Comparison of ENCODE assay signal across 8 mouse cellular contexts in genomic region chr2:165397502-165398163, GRCm38 (mm10). TPM values are rescaled to one million over a fixed set of nuclear protein-coding genes. Genes with fewer than 3 reads are reported as not detected.
DNase-seq lines count a peak whose midpoint lies in the region; ATAC-seq lines count a peak whose summit lies in the region.
"Had no signal": no experiment of that assay in that cellular context is flagged by ENCODE, and none has a peak within 500 bp of the region (broad histone marks: within the 10 kb centered on the region; RNA-seq: fewer than 3 reads in every experiment).

No protein-coding gene starts in this region.

- H3K27me3 ChIP-seq in embryonic facial prominence, embryonic 10.5 days (replicated peaks; ENCODE audit: low read depth, poor library complexity, severe bottlenecking): no peaks in the 10 kb centered on the region
- no peaks in the 10 kb centered on the region for H3K27me3 ChIP-seq in hindbrain, embryonic 11.5 days (ENCODE audit: control insufficient read depth, insufficient read depth, low read length)

- no peak overlapping the region for H3K4me2 ChIP-seq in hindbrain, embryonic 11.5 days (replicated peaks; ENCODE audit: low read depth, low read length)

- H3K4me3 ChIP-seq in embryonic facial prominence, embryonic 10.5 days: peak overlapping the region; percentile 35
- H3K4me3 ChIP-seq in hindbrain, embryonic 11.5 days (ENCODE audit: low read depth, low read length): no peak overlapping the region

- ATAC-seq in hindbrain, embryonic 11.5 days (ENCODE audit: low FRiP score): 0 out of 2 replicates have a peak, but pooled peaks have one; percentile 13
- no peak for ATAC-seq in inflammation-experienced regulatory T-cells, adult 6 months

- peaks cover 55% of the 10 kb centered on the region for H3K4me1 ChIP-seq in embryonic facial prominence, embryonic 10.5 days
- H3K4me1 ChIP-seq in hindbrain, embryonic 11.5 days (replicated peaks; ENCODE audit: control insufficient read depth, insufficient read depth, low read length): peaks cover 7% of the 10 kb centered on the region

- WGBS in embryonic facial prominence, embryonic 10.5 days: 59% methylated on average over 23 of the region's 23 CpGs
- WGBS in hindbrain, embryonic 11.5 days: 69% methylated on average over 23 of the region's 23 CpGs

- peak; percentile 38 for DNase-seq in adipocyte (ENCODE audit: low spot score)
- DNase-seq in embryonic facial prominence, embryonic 10.5 days (ENCODE audit: low spot score): no peak
- DNase-seq in hindbrain, embryonic 11.5 days (ENCODE audit: low spot score): no peak
- DNase-seq in lung, postnatal 4 days: peak; percentile 14 to 51
- DNase-seq in thymus, postnatal 0 days (ENCODE audit: low spot score): no peak
- no peak for DNase-seq in spleen, adult 18-20 months

- no peak overlapping the region for H3K9ac ChIP-seq in hindbrain, embryonic 11.5 days (ENCODE audit: low read depth, low read length)

- peak overlapping the region; percentile 88 for H3K27ac ChIP-seq in embryonic facial prominence, embryonic 10.5 days (replicated peaks)
- H3K27ac ChIP-seq in hindbrain, embryonic 11.5 days (ENCODE audit: low read depth, low read length): 0 out of 2 replicates have a peak overlapping the region, but pooled peaks have one; percentile 17

- no peaks in the 10 kb centered on the region for H3K36me3 ChIP-seq in embryonic facial prominence, embryonic 10.5 days (replicated peaks)
- no peaks in the 10 kb centered on the region for H3K36me3 ChIP-seq in hindbrain, embryonic 11.5 days (ENCODE audit: control insufficient read depth, insufficient read depth, low read length)

- H3K9me3 ChIP-seq in embryonic facial prominence, embryonic 10.5 days: no peaks in the 10 kb centered on the region
- H3K9me3 ChIP-seq in hindbrain, embryonic 11.5 days (ENCODE audit: control insufficient read depth, low read length): no peaks in the 10 kb centered on the region

RNA-seq across cellular contexts. Expression of gene Ocstamp, which starts 2.6 kb away (rescaled TPM):
- 0.06 and 0.18 TPM in 2 replicates for polyA plus RNA-seq in embryonic facial prominence, embryonic 10.5 days (2016; fragmentation: Nextera tagmentation; extraction: Ambion mirVana)
- polyA plus RNA-seq in hindbrain, embryonic 11.5 days (2014; fragmentation: Nextera tagmentation; extraction: Ambion mirVana): 0.06 TPM in 1 of 2 replicates, not detected in the other
- polyA plus RNA-seq in thymus, postnatal 0 days (2015; fragmentation: Nextera tagmentation; extraction: Ambion mirVana): 0.03 TPM in 1 of 2 replicates, not detected in the other
- not detected for polyA plus RNA-seq in inflammation-experienced regulatory T-cells, adult 6 months (2017; shearing (Covaris generic))

RNA-seq across cellular contexts. Expression of gene Zfp334, which starts 9.6 kb away (rescaled TPM):
- 20.8 and 21.6 TPM in 2 replicates for polyA plus RNA-seq in embryonic facial prominence, embryonic 10.5 days (2016; fragmentation: Nextera tagmentation; extraction: Ambion mirVana)
- polyA plus RNA-seq in hindbrain, embryonic 11.5 days (2014; fragmentation: Nextera tagmentation; extraction: Ambion mirVana): 19.6 and 21.2 TPM in 2 replicates
- polyA plus RNA-seq in thymus, postnatal 0 days (2015; fragmentation: Nextera tagmentation; extraction: Ambion mirVana): 0.54 and 0.60 TPM in 2 replicates
- polyA plus RNA-seq in inflammation-experienced regulatory T-cells, adult 6 months (2017; shearing (Covaris generic)): not detected

RNA-seq across cellular contexts. Expression of gene Zfp663, which starts 29.1 kb away (rescaled TPM):
- 3.0 and 3.2 TPM in 2 replicates for polyA plus RNA-seq in embryonic facial prominence, embryonic 10.5 days (2016; fragmentation: Nextera tagmentation; extraction: Ambion mirVana)
- polyA plus RNA-seq in hindbrain, embryonic 11.5 days (2014; fragmentation: Nextera tagmentation; extraction: Ambion mirVana): 7.0 and 7.6 TPM in 2 replicates
- polyA plus RNA-seq in thymus, postnatal 0 days (2015; fragmentation: Nextera tagmentation; extraction: Ambion mirVana): 0.14 TPM in 1 of 2 replicates, not detected in the other
- not detected for polyA plus RNA-seq in inflammation-experienced regulatory T-cells, adult 6 months (2017; shearing (Covaris generic))
- polyA plus RNA-seq: testis, adult 2 months had no signal

Comparison
In these comparisons a context has a peak if more than half of its experiments do, and no peak if none do; other contexts are left out.
1. DNase-seq: peak in adipocyte (single experiment) and lung, postnatal 4 days (2 of 2); none in embryonic facial prominence, embryonic 10.5 days (single experiment), hindbrain, embryonic 11.5 days (single experiment), thymus, postnatal 0 days (single experiment) and spleen, adult 18-20 months (0 of 2).
2. RNA of gene Zfp334, which starts 9.6 kb away (polyA plus RNA-seq): 20.8 to 21.6 TPM in embryonic facial prominence, embryonic 10.5 days and 19.6 to 21.2 TPM in hindbrain, embryonic 11.5 days; 0.54 to 0.60 TPM in thymus, postnatal 0 days and not detected in inflammation-experienced regulatory T-cells, adult 6 months; every median in the first group is over 10 times any median in the second.